Mouse (Mus musculus) lung, postnatal 0 days (tissue): Measurements from ENCODE around the gene Utf1.

Experiments
- CTCF ChIP-seq: IDR thresholded peaks from 2 replicates; pipeline ENCODE4 v1.5.1; 2016; ENCODE audit warnings: antibody characterized with exemption, mild to moderate bottlenecking
- EP300 ChIP-seq: IDR thresholded peaks from 2 replicates; pipeline ENCODE4 v1.6.1; 2016; ENCODE audit warnings: antibody characterized with exemption, mild to moderate bottlenecking, control low read depth

GRCm38 (mm10) chr7:139992406-139992805, 48.8 kb downstream of the Utf1 start, which contains the start of gene Adam8:
- TF ChIP-seq CTCF (no peak), EP300 (no peak)
